Mouse (Mus musculus) duodenum, adult 2 months (tissue): ENCODE results near the gene Flrt2. TPM values are rescaled to one million over a fixed set of nuclear protein-coding genes. Genes with fewer than 3 reads are reported as not detected.

Experiments
- polyA plus RNA-seq: library from polyadenylated mRNA; depleted of rRNA; stranded (reverse); fragments of >200 nt; gene quantifications from 2 replicates; pipeline ENCODE4 v1.2.3, GENCODE M21; 2012; ENCODE audit warnings: low replicate concordance; rRNA removed

Gene Flrt2
- polyA plus RNA-seq: 0.21 and 0.28 TPM in 2 replicates

GRCm38 (mm10) chr12:95691961-95692767, at the start of gene Flrt2:
Gene Flrt2 (plus strand): TSS chr12:95692226.

